Mouse (Mus musculus) large intestine, adult 2 months (tissue): ENCODE measurements around the gene Gm44596. TPM values are rescaled to one million over a fixed set of nuclear protein-coding genes. Genes with fewer than 3 reads are reported as not detected.

Experiments
- DNase-seq: peaks from one replicate; pipeline ENCODE4 v3.0.0-alpha.2; 2012; ENCODE audit warnings: low read depth, low spot score
- WGBS: fragments of 180-500 bp; shearing (Covaris S2); methylation state at CpG from one replicate; pipeline ENCODE4 v1.1.7; 2018; 5-methylcytosine and 5-hydroxymethylcytosine counted together
- polyA plus RNA-seq: library from polyadenylated mRNA; depleted of rRNA; stranded (reverse); fragments of >200 nt; gene quantifications from 2 replicates; pipeline ENCODE4 v1.2.3, GENCODE M21; 2012

Gm44596 gene
- polyA plus RNA-seq, 1 experiment = not detected

DNA sequence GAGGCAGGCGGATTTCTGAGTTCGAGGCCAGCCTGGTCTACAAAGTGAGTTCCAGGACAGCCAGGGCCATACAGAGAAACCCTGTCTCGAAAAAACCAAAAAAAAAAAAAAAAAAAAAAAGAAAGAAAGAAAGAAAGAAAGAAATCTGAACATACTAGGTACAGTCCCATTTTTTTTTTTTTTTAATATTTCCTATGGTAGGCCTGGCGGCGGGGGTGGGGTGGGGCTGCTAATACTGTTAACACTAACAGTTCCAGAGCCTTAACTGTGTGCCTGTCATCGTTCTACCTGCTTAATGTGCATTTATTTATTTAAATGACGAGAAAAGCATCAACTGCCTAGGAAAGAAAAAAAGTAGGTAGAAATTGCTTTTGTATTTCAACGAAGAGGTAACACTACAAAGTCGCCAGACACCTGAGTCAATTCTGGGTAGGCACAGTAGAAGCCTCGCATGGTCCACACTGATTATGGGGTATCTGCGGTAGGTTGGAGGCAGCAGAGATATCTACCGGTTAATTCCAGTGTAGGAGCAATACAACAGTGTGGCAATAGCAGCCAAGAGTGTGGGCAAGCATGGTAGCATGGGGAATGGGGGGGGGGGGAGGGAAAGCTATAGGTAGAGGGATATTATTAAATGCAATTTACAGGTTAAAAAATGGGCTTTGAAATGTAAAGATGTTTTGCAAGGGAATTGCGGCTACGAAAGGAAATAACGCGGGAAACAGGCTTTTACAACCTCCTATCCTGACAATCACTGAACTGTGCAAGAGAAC is 48.4 kb downstream of the Gm44596 start:
- DNase-seq = no peak
- WGBS = 32% methylated on average over 15 of the region's 16 CpGs

- DNase-seq = peak; percentile 86
- WGBS = under 1% methylated on average over 42 of the region's 42 CpGs
Measured at GRCm38 (mm10) chr6:128424269-128425019, 49.1 kb downstream of the Gm44596 start, which contains the start of gene Itfg2. Gene Itfg2 (minus strand): TSS chr6:128424931.

DNA sequence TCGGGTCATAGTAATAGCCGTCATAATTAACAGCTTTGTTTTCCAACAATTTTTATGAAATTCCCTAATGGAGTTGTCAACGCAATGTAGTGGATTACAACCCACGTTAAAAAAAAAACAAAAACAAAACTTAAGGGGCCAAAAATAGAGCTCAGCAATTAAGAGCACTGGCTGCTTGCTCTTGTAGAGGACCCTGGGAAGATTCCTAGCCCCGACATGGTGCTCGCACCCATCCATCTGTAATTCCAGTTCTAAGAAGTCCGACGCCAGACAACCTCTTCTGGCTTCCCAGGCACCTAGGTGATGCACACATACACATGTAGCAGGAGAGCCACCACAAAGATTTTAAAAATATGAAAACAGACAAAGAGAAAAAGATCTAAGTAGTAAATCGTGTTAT is 49.7 kb downstream of the Gm44596 start:
- 20% methylated on average over 9 of the region's 9 CpGs for WGBS
- no peak for DNase-seq

- WGBS = 93% methylated on average over 5 of the region's 5 CpGs
- DNase-seq = no peak
Measured at GRCm38 (mm10) chr6:128427571-128427970, 52.3 kb downstream of the Gm44596 start.

GRCm38 (mm10) chr6:128429300-128429699 is 54.0 kb downstream of the Gm44596 start:
- WGBS = 98% methylated on average over 2 of the region's 2 CpGs
- DNase-seq = no peak

GRCm38 (mm10) chr6:128429826-128430225 is 54.5 kb downstream of the Gm44596 start:
- no peak for DNase-seq

GRCm38 (mm10) chr6:128432356-128432915 is 57.1 kb downstream of the Gm44596 start:
- no peak for DNase-seq

More at GRCm38 (mm10) chr6:128429826-128430225, 54.5 kb downstream of the Gm44596 start:
- WGBS = 54% methylated on average over 6 of the region's 6 CpGs

GRCm38 (mm10) chr6:128433566-128433965 is 58.3 kb downstream of the Gm44596 start:
- 91% methylated on average over 13 of the region's 13 CpGs for WGBS
- DNase-seq = no peak

More at GRCm38 (mm10) chr6:128432356-128432915, 57.1 kb downstream of the Gm44596 start:
- 69% methylated on average over 13 of the region's 13 CpGs for WGBS

DNA sequence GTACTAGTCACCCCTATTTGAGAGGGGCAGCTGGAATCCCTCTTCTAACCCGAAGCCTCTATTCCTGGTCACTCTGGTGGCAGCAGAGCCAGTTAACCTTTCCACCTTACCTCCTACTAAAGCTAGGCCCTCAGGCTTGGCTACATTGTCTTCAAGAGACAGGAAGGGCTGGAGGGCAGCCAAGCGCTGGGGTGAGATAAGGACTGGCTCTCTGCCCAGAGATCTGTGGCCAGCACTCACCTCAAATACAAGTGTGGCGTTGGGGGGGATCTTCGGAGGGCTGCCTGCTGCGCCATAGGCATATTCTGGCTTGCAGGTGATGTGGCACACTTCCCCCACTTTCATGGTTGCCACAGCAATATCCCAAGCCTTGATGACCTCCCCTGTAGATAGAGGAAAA is 60.2 kb downstream of the Gm44596 start:
- 30% methylated on average over 5 of the region's 5 CpGs for WGBS
- DNase-seq = no peak

GRCm38 (mm10) chr6:128436356-128437005 is 61.2 kb downstream of the Gm44596 start:
- DNase-seq = no peak
- WGBS = 64% methylated on average over 8 of the region's 8 CpGs

DNA sequence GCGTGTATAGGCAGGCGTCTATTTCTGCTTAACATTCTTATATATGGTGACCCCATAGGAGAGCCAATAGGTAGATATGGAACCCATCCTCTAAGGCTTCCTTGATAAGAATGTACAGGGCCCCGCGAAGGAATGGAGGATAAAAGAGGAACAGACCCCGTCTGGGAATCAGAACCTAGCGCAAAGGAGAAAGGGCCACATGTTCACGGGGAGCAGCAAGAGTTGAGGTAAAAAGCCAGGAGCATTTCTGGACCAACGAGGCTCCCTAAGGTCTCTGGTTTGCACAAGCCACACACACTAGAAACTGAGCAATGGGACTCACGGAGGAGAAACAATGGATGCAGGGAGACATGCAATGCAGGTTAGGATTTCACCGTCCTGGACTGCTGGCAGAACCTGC is 62.0 kb downstream of the Gm44596 start:
- 5% methylated on average over 10 of the region's 10 CpGs for WGBS
- no peak for DNase-seq

GRCm38 (mm10) chr6:128437731-128438316 is 62.5 kb downstream of the Gm44596 start:
- whole genome bisulfite sequencing = under 1% methylated on average over 52 of the region's 52 CpGs
- DNase-seq = no peak

DNA sequence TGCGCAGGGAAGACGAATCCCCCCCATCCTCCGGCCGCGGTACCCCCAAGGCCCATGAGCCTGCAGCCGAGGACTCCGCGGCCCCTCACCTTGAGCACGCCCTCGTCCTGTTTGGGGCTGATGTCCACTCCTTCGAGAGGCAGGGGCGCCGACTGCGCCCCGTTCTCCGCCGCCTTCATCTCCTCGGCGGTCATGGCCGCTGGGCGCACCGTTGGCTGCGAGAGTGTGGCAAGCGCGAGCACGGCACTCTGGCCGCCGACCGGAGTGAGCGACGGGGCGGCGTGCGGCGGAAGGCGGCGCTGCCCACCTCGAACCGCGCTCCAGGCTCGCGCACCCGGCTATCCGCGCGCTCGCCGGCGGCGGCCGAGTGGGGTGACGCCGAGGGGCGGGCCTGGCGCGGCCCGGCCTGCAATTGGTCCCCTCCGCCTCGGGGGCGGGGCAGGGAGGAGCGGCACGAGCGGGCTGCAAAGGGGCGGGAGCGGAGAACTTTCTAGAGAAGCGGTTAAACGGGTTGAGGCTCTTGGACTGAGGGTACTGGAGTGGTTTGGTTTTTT is 63.1 kb downstream of the Gm44596 start, which contains the start of gene Fkbp4:
Fkbp4 (minus strand) TSS at position 361 of the 554 bp plus-strand sequence.
- DNase-seq = no peak
- 1% methylated on average over 67 of the region's 67 CpGs for WGBS

DNA sequence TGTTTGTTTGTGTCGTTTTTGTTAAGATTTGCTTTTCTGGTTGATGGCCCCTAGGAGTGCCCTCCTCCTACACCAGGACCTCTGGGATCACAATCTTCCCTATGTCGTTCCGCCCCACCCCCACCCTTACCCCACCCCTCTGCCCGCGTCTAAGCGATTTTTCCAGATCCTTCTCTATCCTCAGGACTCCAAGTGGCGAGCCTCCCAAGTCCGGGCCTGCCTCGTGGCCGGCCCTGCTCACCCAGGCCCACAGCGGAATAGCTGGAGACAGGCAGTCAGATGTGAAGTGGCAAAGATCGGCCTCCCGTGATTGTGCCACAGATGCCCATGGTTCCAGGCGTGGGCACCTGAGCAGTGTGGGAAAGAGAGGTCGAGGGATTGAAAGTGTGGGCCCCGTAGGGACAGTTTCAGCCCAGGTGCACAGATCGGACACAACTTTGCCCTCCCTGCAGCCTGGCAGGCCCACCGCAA is 63.6 kb downstream of the Gm44596 start:
- 7% methylated on average over 18 of the region's 18 CpGs for WGBS
- DNase-seq = no peak

DNA sequence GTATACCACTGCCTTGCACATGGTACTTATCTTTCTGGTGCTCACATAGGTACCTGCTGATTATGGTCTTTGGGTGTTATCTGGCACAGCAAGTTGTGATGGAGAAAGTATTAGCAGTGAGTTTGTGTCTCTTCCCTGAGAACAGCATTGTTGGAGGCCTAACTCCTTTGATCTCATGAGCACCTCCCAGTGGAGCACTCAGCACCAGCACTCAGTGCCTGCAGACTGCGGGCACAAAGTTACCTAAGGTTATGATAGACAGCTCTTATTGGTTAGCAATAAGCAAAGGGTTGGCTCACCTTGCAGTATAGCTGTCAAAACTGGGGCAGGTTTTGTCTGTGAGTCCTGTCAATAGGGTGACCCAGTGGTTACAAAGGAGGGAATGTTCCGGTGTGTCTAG is 64.9 kb downstream of the Gm44596 start:
- no peak for DNase-seq
- WGBS = 80% methylated on average over 2 of the region's 2 CpGs

DNA sequence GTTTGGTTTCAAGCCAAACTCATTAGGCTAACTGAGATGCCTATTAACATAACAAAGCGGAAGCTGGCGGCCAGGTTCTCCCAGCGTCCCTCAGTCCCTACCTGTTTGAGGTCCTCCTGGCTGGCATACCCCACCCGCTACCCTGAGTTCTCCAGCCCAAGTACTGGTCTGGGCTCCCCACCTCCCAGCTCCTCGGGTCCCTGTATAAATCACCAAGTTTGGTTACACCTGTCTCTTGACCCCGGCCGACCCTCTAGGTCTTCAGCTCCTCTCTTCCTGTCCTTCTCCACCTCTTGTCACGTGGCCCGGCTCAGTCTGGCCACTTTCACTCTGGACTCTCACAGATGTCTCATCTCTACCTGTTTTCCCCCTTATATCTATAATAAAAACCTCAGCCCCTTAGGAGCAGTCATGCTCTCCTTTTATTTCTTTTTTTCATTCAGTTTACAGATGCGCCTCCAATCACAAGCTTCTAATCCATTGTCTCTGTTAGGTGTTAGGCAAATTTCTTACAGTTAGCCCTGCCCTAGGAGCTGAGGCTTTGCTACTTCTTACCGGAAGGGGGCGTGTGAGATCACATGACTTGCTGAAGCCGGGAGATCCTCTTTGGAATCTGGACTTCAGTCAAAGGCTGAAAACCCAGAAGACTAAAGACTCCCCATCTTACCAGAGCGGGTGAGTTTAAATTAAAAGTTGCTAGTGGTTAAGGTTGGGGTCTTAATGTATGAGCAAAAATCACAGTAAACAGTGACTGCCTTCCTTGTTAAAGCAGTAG is 70.6 kb downstream of the Gm44596 start:
- 26% methylated on average over 14 of the region's 14 CpGs for WGBS
- no peak for DNase-seq

DNA sequence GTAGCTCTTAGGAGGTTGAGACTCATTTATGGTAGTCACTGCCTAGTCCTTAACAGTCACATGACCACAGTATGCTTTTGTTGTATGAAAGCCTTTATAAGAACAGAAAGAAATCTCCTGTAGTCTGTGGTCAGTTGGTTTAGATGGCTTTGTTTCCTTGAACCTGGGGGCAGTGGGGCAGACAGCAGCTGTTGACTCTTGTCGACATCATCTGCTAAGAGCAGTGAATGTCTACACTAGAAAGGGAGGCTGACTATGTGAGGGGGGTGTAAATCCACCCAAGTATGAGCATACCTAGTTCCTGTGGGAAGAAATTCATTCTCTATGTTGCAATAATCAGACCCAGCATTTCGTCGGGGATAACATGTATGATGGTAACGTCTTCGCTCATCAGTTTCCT is 71.8 kb downstream of the Gm44596 start:
- 96% methylated on average over 5 of the region's 5 CpGs for WGBS
- DNase-seq = no peak

- no peak for DNase-seq
- WGBS = 74% methylated on average over 12 of the region's 12 CpGs
Measured at GRCm38 (mm10) chr6:128455835-128456605, 80.7 kb downstream of the Gm44596 start.
